Mouse (Mus musculus): ENCODE data around the gene Gm10490. TPM values are rescaled to one million over a fixed set of nuclear protein-coding genes. Genes with fewer than 3 reads are reported as not detected.

The Gm10490 gene
- not detected in 2 replicates for polyA plus RNA-seq (2012; rRNA removed; ENCODE audit: low replicate concordance)

GRCm38 (mm10) chrX:7909242-7909641 lies at the start of gene Gm10490:
Gene Gm10490 (plus strand): TSS chrX:7909542.

GRCm38 (mm10) chrX:7878007-7878419 lies 31.3 kb upstream of the Gm10490 start, which contains the start of gene Pim2:
Gene Pim2 (plus strand): TSS chrX:7878262.

DNA sequence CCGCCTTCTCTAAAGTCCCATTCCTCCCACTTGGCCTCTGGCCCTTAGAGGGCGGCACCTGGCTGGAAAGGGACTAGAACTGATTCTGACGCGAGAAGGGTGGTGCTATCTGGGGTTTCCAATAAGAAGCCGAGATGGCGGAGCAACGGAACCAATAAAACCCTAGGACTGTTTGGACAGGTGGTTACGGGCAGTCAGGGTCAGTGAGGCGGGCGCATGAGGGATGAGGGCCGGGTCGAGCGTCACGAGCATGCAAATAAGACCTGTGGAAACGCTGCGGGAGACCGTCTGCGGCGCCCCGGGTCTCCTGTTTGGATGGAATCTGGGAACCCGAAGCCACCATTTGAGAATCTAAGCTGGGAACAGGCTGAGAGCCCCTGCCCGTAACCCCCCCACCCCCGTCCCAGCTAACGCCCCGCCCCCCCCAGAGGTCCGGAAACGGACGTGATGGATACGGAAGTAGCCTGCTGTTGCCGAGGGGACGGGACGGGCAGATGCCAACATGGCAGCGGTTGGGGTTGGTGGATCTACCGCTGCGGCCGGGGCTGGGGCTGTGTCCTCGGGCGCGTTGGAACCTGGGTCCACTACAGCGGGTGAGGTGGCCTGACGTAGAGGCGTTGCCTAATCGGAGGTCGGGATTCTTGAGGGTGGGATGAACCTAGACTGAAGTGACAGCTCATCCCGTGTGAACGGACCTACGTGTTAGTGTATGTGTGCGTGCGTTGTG lies 25.3 kb upstream of the Gm10490 start, which contains the start of gene Slc35a2:
Slc35a2 (plus strand) TSS at position 188 of the 727 bp plus-strand sequence.

DNA sequence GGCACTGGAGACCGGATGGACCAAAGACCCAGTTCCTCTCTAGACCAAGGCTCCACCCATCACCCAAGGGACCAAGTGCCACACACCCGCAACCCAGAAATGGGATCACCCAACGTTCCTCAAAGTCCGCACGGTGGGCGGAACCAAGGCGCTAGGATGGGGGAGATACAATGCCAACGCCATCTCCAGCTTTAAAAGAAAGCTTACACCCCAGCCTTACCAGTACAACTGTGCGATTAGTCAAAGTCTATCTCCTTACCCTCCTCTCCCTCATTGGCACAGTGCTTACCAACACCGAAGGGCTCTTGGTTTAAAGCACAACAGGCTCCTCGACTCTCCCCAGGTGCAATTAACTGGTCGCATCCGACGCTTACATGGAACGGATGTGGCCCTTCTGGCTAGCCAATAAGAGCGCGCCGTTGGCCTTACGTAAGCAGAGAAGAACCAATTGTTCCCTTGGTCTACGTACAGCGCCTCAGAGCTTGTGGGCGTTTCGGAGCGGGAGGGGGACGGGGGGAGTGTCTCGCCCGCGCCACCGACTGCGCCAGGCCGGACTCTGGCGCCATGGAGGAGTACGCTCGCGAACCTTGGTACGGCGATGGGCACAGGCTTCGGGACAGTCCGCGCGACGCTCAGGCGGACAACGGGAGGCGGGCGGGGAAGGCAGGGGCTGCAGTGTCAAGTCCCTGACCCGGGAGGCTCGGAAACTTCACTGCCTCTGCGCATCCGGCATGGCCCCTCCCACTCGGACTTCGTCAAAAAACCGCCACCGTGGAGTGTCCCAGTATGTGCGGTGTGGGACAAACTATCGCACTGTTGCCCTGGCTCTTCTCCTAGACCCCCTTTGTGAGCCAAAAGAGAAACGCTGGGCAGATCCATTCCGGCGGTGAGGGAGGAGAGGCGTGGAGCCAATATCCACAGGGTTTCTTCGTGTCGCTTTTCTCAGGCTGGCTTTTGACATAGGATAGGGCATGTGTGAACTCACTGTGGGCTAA lies 10.2 kb upstream of the Gm10490 start, which contains the start of the genes Pqbp1 and Timm17b:
Pqbp1 (minus strand) TSS at position 390 of the 995 bp plus-strand sequence.
Timm17b (plus strand) TSS at position 478 of the 995 bp plus-strand sequence.

GRCm38 (mm10) chrX:7907735-7908134 lies 1.6 kb upstream of the Gm10490 start, which contains the start of gene Gm10491:
Gene Gm10491 (minus strand): TSS chrX:7907835.

DNA sequence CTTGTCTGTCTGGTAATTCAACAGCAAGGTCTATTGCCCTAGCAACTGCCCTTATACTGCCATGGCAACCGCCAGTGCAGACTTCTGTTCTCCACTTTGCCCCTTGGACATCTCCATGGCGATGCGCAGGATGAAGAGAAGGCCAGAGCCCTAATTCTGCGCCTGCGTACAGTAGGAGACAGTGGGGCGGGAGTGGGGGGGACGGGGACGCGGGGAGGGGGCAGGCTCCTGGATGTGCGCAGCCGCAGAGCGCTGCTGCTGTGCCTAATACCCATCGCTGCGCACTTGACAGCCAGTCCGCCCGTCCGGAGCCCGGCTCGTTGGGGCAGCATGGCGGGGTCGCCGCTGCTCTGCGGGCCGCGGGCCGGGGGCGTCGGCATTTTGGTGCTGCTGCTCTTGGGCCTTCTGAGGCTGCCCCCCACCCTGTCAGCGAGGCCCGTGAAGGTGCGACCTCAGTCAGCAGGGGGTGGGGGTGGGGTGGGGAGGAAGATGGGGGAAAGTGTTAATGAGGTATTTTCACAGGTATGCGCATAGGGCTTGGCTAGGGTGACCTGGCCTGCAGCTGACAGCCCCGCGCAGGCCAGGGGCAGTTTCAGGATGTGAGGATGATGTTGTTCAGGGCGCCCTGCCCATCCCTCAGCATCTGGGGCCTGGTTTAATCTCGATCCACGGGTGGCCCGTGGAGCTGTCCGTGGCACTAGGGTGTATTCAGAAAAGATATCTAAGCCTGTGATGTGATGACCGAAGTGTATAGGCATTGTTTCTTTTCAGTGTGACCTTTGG lies 10.4 kb downstream of the Gm10490 start, which contains the start of gene Pcsk1n:
Pcsk1n (plus strand) TSS at position 222 of the 783 bp plus-strand sequence.

GRCm38 (mm10) chrX:7928270-7928790 lies 19.0 kb downstream of the Gm10490 start, which contains the start of gene Eras:
Gene Eras (minus strand): TSS chrX:7928607.

GRCm38 (mm10) chrX:7947108-7947899 lies 38.0 kb downstream of the Gm10490 start, which contains the start of gene Hdac6:
Gene Hdac6 (minus strand): TSS chrX:7947889.

Other genes starting within 250 kb of the Gm10490 start
- gene Plp2, start 238.2 kb upstream of the Gm10490 start, polyA plus RNA-seq (2012; rRNA removed; ENCODE audit: low replicate concordance), result 79.9 and 101 TPM in 2 replicates
- gene Magix, start 228.3 kb upstream of the Gm10490 start, polyA plus RNA-seq (2012; rRNA removed; ENCODE audit: low replicate concordance), result 1.8 and 1.9 TPM in 2 replicates
- gene Gpkow, start 212.4 kb upstream of the Gm10490 start, polyA plus RNA-seq (2012; rRNA removed; ENCODE audit: low replicate concordance), result 1.0 and 1.8 TPM in 2 replicates
- gene Wdr45, start 195.2 kb upstream of the Gm10490 start, polyA plus RNA-seq (2012; rRNA removed; ENCODE audit: low replicate concordance), result 25.3 and 29.7 TPM in 2 replicates
- gene Gm45208, start 187.3 kb upstream of the Gm10490 start, polyA plus RNA-seq (2012; rRNA removed; ENCODE audit: low replicate concordance), result 0.74 and 2.9 TPM in 2 replicates
- gene Praf2, start 181.1 kb upstream of the Gm10490 start, polyA plus RNA-seq (2012; rRNA removed; ENCODE audit: low replicate concordance), result 54.9 and 59.3 TPM in 2 replicates
- gene Ccdc120, start 158.6 kb upstream of the Gm10490 start, polyA plus RNA-seq (2012; rRNA removed; ENCODE audit: low replicate concordance), result 25.1 and 46.4 TPM in 2 replicates
- gene Tfe3, start 147.0 kb upstream of the Gm10490 start, polyA plus RNA-seq (2012; rRNA removed; ENCODE audit: low replicate concordance), result 20.6 and 27.4 TPM in 2 replicates
- 12.0 and 13.5 TPM in 2 replicates for gene Gripap1, start 119.8 kb upstream of the Gm10490 start, polyA plus RNA-seq (2012; rRNA removed; ENCODE audit: low replicate concordance)
- 0.60 and 0.85 TPM in 2 replicates for gene Kcnd1, start 87.3 kb upstream of the Gm10490 start, polyA plus RNA-seq (2012; rRNA removed; ENCODE audit: low replicate concordance)
- gene Otud5, start 68.2 kb upstream of the Gm10490 start, polyA plus RNA-seq (2012; rRNA removed; ENCODE audit: low replicate concordance), result 40.2 and 43.1 TPM in 2 replicates
- 8.9 and 15.1 TPM in 2 replicates for gene Pim2, start 31.3 kb upstream of the Gm10490 start, polyA plus RNA-seq (2012; rRNA removed; ENCODE audit: low replicate concordance)
- gene Slc35a2, start 25.5 kb upstream of the Gm10490 start, polyA plus RNA-seq (2012; rRNA removed; ENCODE audit: low replicate concordance), result 113 and 128 TPM in 2 replicates
- gene Pqbp1, start 10.3 kb upstream of the Gm10490 start, polyA plus RNA-seq (2012; rRNA removed; ENCODE audit: low replicate concordance), result 33.7 and 40.2 TPM in 2 replicates
- 50.6 and 53.9 TPM in 2 replicates for gene Timm17b, start 10.2 kb upstream of the Gm10490 start, polyA plus RNA-seq (2012; rRNA removed; ENCODE audit: low replicate concordance)
- gene Gm10491, start 1.7 kb upstream of the Gm10490 start, polyA plus RNA-seq (2012; rRNA removed; ENCODE audit: low replicate concordance), result not detected in 2 replicates
- gene Pcsk1n, start 10.3 kb downstream of the Gm10490 start, polyA plus RNA-seq (2012; rRNA removed; ENCODE audit: low replicate concordance), result 18.8 and 43.0 TPM in 2 replicates
- gene Eras, start 19.1 kb downstream of the Gm10490 start, polyA plus RNA-seq (2012; rRNA removed; ENCODE audit: low replicate concordance), result not detected in 2 replicates
- 6.2 and 9.8 TPM in 2 replicates for gene Hdac6, start 38.3 kb downstream of the Gm10490 start, polyA plus RNA-seq (2012; rRNA removed; ENCODE audit: low replicate concordance)
- 0.24 and 0.27 TPM in 2 replicates for gene Gata1, start 68.5 kb downstream of the Gm10490 start, polyA plus RNA-seq (2012; rRNA removed; ENCODE audit: low replicate concordance)
- gene Glod5, start 109.0 kb downstream of the Gm10490 start, polyA plus RNA-seq (2012; rRNA removed; ENCODE audit: low replicate concordance), result 15.0 and 16.6 TPM in 2 replicates
- gene Suv39h1, start 165.2 kb downstream of the Gm10490 start, polyA plus RNA-seq (2012; rRNA removed; ENCODE audit: low replicate concordance), result 4.7 and 7.2 TPM in 2 replicates
- 1.9 and 5.2 TPM in 2 replicates for gene Was, start 181.0 kb downstream of the Gm10490 start, polyA plus RNA-seq (2012; rRNA removed; ENCODE audit: low replicate concordance)
- gene Wdr13, start 223.3 kb downstream of the Gm10490 start, polyA plus RNA-seq (2012; rRNA removed; ENCODE audit: low replicate concordance), result 53.2 and 126 TPM in 2 replicates
- gene Rbm3, start 236.3 kb downstream of the Gm10490 start, polyA plus RNA-seq (2012; rRNA removed; ENCODE audit: low replicate concordance), result 19.6 and 25.9 TPM in 2 replicates